Mouse (Mus musculus) ES-Bruce4 (cell line): ENCODE results near the gene Yars.

Experiments
- CTCF ChIP-seq: IDR thresholded peaks from one replicate; pipeline ENCODE4 v1.8.1; 2011; ENCODE audit warnings: low read depth, low read length
- EP300 ChIP-seq: IDR thresholded peaks from 2 replicates; pipeline ENCODE4 v1.6.1; 2011; ENCODE audit warnings: low read depth, low read length; ENCODE audit not compliant: insufficient read depth
- POLR2A ChIP-seq: IDR thresholded peaks from one replicate; pipeline ENCODE4 v1.8.1; 2011; ENCODE audit warnings: low read length; ENCODE audit not compliant: insufficient read depth

- TF ChIP-seq POLR2A (no peak), CTCF (no peak), EP300 (no peak)
These were observed 40.2 kb upstream of the Yars start for GRCm38 (mm10) chr4:129149321-129149720.
